Mouse (Mus musculus): Measurements from ENCODE around the gene Igsf21.

DNA sequence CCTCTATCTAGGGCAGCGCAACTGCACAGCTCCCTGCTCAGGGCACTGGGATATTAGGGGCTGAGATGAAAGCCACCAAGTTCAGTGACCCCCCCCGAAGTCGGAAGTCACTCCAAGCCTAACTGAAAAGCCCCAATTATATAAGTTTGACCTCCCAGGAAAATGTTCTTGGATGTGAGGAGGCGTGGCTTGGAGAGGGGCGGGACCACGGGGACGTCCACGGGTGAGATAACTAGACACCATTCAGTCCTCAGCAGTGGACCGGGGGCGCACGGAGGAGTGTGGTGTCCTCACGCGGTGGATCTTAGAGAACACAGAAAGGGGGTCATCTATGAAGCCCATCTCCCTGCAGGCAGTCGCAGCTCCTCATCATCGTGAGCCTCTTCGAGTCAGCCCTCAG is 3.4 kb downstream of the Igsf21 start:
- TF ChIP-seq POLR2A (IDR thresholded peaks at IDR 0.05; ENCODE audit: borderline replicate concordance, extremely low read depth, insufficient read depth, insufficient read length, poor library complexity, severe bottlenecking), result no peak
- TF ChIP-seq CTCF (IDR thresholded peaks at IDR 0.05; ENCODE audit: borderline replicate concordance, extremely low read depth, insufficient read depth, insufficient read length), result no peak
